Mouse (Mus musculus) ovary, postnatal 14 days (tissue): ENCODE measurements around the gene Sept5.

Experiments
- DNase-seq: peaks from one replicate; pipeline ENCODE4 v3.0.0; 2022; ENCODE audit warnings: low spot score

The Sept5 gene

GRCm38 (mm10) chr16:18613301-18613700 lies 16.5 kb downstream of the Sept5 start:
- DNase-seq, result no peak

GRCm38 (mm10) chr16:18611752-18612151 lies 18.0 kb downstream of the Sept5 start:
- no peak for DNase-seq

GRCm38 (mm10) chr16:18609099-18609498 lies 20.7 kb downstream of the Sept5 start:
- no peak for DNase-seq

GRCm38 (mm10) chr16:18608226-18608625 lies 21.5 kb downstream of the Sept5 start:
- DNase-seq, result no peak

DNA sequence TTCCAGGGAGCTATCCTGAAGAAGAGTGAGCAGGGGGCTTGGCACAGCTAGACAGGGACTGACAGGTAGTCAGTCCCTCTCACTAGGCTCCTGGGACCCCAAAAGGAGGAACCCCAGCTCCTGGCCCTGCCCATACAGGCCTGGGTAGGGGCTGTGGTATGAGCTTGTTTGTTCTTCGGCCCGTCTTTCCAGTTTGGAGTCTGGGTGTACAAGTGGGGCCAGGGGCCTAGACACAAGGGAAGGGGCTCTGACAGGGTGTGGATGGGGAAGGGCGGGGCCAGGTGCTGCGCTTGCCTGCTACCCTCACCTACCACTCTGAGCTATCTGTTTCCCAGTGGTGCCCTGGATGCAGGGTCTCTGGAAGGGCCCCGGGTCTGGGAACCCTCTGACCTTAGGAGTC lies 24.0 kb downstream of the Sept5 start:
- DNase-seq, result no peak

DNA sequence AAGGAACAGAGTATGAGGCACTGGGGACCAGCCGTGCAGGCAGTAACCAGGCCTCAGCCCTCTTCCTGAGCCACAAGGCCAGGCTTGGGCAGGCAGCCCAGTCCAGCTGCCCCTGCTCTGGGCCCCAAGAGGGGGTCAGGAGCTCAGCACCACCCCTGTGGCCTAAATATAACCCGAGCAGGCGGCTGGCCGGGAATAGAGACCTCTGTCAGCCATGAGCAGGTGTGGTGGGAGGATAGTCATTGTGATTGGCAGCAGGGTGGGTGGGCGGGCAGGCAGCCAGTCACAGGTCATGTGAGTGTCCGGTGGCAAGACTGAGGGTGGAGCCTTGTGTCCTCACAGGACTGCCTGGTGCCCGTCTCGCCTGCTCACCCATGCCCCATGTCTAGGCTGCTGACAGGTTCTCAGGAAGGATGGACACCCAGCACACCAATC lies 25.5 kb downstream of the Sept5 start:
- no peak for DNase-seq

DNA sequence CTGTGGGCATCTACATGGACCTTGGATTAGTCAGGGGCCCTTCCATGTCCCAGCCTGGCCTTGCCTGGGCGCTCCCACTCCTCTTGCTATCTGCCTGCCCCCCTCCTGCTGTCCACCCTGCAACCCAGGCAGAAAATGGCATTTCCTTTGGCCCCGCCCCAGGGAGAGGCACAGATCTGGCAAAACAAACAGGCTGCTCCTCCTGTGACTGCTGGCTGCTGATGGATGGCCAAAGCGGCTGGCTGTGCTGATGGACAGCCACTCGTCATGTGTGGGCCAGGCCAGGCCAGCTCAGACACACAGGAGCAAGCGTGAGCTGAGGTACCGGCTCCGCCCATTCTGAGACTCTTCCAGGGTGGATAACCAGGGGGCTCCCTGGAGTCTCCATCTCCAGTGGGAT lies 28.3 kb downstream of the Sept5 start:
- no peak for DNase-seq

- DNase-seq, result no peak
These were observed 31.7 kb downstream of the Sept5 start for GRCm38 (mm10) chr16:18598006-18598405.

DNA sequence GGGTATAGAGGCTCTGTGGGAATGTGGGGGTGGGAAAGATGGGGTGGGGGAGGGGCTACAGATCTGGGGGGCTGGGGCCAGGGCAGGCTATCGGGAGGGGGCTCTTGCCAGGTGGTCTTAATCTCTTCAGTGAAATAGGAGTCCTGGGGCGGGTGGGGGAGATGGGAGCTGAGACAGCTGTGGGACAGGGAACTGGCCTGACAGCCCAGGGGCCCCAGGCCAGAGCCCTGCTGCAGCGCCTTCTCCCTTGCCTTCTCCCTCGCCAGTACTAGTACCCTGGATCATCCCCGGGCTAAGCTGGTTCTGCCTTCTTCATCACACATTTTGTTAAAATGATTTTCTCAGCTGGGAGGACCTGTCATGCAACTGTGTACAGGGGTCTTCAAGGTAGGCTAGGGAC lies 33.5 kb downstream of the Sept5 start:
- DNase-seq, result no peak

DNA sequence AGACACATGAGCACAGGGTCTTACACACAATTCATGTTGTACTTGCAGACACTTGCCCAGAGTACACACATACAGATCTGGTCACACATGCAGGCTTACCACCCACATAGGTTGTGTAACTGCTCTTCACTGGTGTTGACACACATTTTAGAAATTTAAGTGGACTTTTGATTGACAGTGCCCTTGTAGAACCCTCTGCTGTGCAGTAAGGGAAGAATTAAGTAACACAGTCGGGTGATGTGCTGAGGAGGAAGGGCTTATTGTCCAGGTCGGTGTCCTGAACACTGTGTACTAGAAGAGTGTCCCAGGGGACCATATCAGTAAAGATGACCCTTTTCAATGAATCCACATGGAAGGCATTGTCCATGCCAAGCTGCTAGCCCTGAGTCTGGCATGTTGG lies 35.8 kb downstream of the Sept5 start:
- no peak for DNase-seq

DNA sequence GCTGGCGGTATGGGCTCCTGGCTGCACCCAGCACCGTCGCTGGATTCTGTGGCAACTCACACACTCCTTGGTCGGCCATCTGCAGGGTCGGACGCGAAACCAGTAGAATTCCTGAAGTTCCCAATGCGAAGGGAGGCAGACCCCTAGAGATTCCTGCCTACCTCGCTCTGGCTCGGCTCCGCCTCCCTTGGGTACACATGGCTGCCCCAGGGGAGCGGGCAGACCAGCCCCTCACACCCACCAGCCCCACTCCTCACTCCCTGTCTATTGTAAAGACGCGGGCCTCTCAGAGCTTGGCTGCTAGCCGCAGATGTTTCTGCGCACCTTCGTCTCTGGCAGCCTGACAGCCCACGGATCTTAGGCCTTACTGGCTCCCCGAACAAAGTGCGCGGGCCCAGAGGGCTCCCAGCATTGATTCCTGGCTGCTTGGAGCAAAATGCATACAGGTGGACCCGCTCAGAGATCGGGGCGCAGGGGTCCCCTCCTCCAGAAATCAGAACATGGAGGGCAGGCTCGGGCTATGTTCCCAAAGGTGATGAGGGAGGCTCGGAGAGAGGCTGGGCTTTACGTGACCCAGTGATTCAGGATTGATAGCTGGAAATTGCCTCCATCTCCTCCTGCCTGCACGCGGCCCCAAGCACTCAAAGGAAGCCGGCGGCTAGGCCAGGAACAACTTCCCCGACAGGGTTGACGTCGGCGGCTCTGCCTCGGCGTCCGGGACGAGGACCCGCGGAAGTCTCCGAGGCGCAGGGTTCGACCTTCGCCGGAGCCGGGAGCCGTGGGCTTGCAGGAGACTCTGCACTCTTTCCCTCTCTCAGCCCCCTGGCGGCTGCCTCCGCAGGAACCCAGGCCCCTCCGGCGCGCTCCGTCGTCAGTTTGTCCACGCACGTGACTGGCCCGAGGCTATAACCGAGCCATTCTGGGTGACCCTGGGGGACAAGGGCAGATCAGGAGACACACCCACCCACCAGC lies 38.4 kb downstream of the Sept5 start:
- no peak for DNase-seq

GRCm38 (mm10) chr16:18589804-18590790 lies 39.7 kb downstream of the Sept5 start, which contains the start of gene Tbx1:
Gene Tbx1 (minus strand): TSS chr16:18590671.
- no peak for DNase-seq

DNA sequence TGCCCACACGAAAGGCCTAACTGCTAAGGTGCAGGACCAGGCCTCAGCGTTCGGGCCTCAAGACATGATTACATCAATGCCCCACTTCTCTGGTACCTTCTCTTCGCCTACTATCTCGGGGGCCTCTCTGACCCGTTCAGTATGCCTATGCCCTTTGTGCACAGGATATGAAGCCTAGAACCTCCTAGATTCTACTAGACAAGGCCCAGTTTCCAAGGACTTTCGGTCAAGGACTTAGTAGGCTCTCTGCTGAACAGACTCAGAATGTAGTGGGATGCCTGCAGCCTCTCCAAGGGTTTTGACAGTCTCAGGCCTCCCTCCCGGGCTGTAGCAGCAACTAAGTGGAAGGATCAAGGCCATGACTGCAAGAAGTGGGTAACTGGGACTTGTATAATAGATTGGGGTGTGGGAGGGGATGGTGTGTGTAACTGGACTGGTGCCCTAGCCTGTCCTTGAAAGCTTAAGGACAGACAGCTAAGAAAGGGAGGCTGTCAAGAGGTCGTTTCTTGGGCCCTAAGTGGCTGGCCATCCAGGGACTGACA lies 40.6 kb downstream of the Sept5 start:
- DNase-seq, result no peak

DNA sequence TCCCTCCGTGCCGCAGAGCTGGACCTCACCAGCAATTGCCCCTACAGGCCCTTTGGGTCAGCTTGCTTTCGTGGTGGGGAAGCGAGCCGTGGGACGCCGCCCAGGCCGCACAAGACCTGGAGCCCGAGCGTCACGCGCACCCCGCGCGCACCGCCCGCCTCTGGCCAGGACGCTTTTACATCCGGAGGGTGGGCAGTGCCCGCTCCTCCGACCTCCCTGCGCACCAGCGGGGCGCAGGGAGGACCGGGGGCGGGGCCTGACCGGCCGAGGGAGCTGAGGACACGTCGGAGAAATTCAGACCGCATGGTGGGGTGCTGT lies 41.1 kb downstream of the Sept5 start:
- DNase-seq, result no peak

DNA sequence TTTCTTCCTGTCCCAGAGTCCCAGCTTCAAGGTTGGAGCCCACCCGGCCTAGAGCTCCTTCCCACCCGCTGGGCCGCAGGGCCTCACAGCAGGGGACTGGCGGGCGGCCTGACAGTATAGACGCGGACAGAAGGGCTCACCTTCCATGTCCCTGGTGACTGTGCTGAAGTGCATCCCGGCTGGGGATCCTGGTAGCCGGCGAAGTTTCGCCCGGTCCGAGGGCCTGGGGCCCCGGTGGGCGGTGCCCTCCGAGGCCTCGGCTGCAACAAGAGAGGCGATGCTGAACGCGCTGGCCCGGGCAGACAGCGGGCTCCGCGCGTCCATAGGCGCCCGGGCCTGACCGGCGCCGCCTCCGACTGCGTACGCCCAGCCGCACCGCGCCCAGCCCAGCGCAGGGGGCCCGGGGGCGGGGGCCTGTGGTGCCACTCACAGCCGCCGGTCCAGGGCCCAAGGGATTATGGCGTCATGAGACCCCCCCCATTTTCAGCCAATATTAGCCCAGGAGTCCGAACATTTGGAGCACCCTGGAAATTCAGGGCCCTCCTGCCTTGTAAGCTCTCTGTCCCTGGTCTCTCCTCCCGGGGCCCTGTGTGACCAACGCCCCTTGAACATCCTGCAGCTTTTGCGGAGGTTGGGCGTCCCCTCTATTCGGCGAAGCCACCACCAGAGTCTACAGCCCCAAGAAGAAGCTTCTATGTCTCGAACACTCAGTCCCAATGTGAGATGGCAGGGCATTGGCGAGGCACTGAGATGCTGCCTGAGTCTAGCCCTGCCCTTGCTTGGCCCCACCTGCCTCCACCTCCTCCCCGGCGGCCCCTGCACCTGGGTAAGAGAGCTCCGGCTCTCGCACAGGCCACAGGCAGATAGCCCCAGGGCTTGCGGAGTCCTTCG lies 41.7 kb downstream of the Sept5 start:
- DNase-seq, result no peak

DNA sequence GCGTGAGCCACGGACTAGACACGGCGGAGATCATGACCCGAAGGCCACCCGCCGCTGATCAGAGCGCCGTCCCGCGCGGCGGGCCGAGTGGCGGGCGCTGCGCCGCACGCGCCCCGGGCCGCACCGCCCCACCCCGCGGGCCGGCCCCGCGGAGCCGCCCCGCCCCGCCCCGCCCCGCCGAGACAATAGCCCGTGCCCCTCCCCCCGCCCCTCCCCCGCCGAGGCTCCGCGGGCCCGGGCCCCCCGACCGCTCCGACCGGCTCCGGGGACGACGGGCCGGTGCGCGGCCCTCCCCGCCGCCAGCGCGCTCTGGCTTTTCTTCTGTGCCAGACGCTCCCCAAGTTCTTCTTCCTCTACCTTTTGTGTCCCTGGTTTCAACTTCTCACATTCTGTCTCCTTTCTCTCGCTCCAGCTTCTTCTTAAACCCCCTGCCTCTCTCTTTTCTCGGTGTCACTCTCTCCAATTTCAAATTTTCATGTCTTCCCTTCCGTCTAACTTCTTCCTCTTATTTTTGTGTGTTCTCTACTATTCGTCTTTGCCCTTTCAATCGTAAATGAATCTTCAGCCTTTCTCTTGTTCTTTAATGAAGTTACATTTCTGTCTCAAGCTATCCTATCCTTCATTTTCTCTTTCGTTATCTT lies 42.7 kb downstream of the Sept5 start:
- DNase-seq, result no peak

DNA sequence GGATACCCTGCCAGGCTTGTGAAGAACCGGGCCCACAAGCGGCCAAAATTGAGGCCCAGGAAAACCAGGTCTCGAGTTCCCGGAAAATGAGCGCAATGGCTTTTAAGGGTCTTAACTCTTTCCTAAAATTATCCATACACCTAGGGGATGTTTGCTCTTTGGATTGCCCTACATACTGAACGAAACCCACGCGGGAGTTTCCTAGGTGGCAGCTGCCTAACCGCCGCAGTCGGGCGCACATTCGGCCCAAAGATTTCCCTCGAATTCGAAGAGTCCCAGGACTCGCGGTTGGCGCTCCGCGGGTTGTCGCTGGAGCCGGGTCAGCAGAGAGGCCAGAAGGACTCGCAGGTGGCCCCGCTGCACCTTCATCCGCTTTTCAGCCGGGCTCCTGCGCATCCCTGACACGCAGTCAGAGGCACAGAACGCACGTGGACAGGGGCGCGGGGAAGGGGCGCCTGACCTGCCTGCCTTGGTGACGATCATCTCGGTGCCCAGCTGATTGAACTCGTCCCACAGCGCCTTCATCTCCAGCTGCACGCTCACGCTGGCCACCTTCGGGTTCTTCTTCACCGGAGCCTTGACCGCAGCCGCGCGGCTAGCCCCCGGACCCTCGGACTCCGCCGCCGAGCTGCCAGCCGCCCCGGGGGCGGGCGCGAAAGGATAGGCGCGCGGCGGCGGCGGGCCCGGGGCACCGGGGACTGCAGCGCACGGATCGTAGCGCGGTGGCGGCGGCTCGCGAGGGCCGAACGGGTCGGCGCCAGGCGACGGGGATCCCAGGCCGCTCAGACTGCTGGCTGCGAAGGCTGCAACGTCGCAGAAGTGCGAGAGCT lies 43.5 kb downstream of the Sept5 start:
- no peak for DNase-seq

GRCm38 (mm10) chr16:18585676-18586075 lies 44.1 kb downstream of the Sept5 start:
- DNase-seq, result no peak

DNA sequence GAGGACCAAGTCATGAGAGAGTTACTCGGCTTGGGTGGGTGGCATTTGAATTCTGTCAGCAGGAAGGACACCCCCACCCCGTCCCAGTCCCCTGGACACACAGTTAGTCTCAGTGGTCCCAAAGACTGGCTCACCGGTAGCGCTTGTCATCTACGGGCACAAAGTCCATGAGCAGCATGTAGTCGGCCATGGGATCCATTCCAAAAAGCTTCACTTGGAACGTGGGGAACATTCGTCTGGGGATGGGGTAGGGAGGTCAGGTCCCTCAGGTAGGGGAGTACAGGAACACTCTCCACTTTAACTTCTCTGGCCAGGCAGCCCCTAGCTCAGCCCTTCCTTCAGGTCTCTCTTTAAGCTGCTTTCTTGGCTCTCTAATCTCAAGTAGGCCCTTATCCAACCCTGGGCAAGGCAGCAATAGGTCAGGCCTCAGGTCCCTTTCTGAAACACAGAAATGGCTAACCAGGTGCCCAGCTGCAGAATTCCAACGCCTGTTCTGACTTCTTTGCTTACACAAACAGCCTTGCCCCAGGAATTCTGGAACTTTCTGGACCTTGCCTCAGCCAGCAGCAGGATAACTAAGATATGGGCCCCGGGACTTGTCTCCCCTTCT lies 44.7 kb downstream of the Sept5 start:
- no peak for DNase-seq
